Mouse (Mus musculus) kidney, embryonic 15.5 days (tissue): ENCODE measurements around the gene Timm29. TPM values are rescaled to one million over a fixed set of nuclear protein-coding genes. Genes with fewer than 3 reads are reported as not detected.
"Not testable (repeated sequence)": the region's sequence is repeated elsewhere in the genome, so short reads cannot be mapped to it uniquely, and the experiment has no call there.

Experiments used
- ATAC-seq: fragments of 200-750 bp; cut with Nextera tagmentation; replicated peaks from 2 replicates; pipeline ENCODE4 v1.8.0; 2017; ENCODE audit warnings: moderate TSS enrichment; ENCODE audit not compliant: low FRiP score
- H3K27ac ChIP-seq: fragments of 300-500 bp; sonication (generic); 2 replicates; pipeline ENCODE4 v1.5.1; 2015; ENCODE audit warnings: mild to moderate bottlenecking, inconsistent platforms
- H3K27me3 ChIP-seq: fragments of 300-500 bp; sonication (generic); 2 replicates; pipeline ENCODE4 v1.6.1; 2015; ENCODE audit warnings: inconsistent platforms
- H3K36me3 ChIP-seq: fragments of 300-500 bp; sonication (generic); 2 replicates; pipeline ENCODE4 v1.6.1; 2015; ENCODE audit warnings: inconsistent platforms
- H3K4me1 ChIP-seq: fragments of 300-500 bp; sonication (generic); 2 replicates; pipeline ENCODE4 v1.6.1; 2015; ENCODE audit warnings: inconsistent platforms
- H3K4me2 ChIP-seq: fragments of 300-500 bp; sonication (generic); 2 replicates; pipeline ENCODE4 v1.6.1; 2015; ENCODE audit warnings: moderate library complexity, mild to moderate bottlenecking, inconsistent platforms
- H3K4me3 ChIP-seq: fragments of 300-500 bp; sonication (generic); replicated peaks from 2 replicates; pipeline ENCODE4 v1.5.1; 2015; ENCODE audit warnings: mild to moderate bottlenecking, inconsistent platforms
- H3K9ac ChIP-seq: fragments of 300-500 bp; sonication (generic); 2 replicates; pipeline ENCODE4 v1.6.1; 2015; ENCODE audit warnings: mild to moderate bottlenecking, inconsistent platforms
- H3K9me3 ChIP-seq: fragments of 300-500 bp; sonication (generic); replicated peaks from 2 replicates; pipeline ENCODE4 v1.6.1; 2016; ENCODE audit warnings: inconsistent platforms
- WGBS: fragments of 180-500 bp; shearing (Covaris S2); methylation state at CpG from one replicate; pipeline ENCODE4 v1.1.7; 2015; ENCODE audit warnings: mixed read lengths; 5-methylcytosine and 5-hydroxymethylcytosine counted together
- polyA plus RNA-seq: library from polyadenylated mRNA; unstranded; fragments of >200 nt; fragmentation: Nextera tagmentation; extraction: Ambion mirVana; gene quantifications from 2 replicates; pipeline ENCODE4 v1.2.1, GENCODE M21; 2015

Gene Timm29
- polyA plus RNA-seq, 1 experiment from 2014 or later, result 28.4 TPM

DNA sequence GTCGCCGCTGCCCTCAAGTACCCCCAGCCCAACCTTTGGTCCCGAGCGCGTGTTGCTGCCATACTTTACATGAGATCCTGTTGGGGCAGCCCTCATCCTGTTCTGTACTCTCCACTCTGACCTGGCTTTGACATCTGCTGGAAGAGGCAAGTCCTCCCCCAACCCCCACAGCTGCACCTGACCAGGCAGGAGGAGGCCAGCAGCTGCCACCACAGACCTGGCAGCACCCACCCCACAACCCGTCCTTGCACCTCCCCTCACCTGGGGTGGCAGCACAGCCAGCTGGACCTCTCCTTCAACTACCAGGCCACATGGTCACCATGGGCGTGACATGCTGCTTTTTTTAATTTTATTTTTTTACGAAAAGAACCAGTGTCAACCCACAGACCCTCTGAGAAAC is 4.2 kb upstream of the Timm29 start:
- 90% methylated on average over 8 of the region's 8 CpGs for WGBS
- H3K9ac ChIP-seq, result no peak overlapping the region
- no peak overlapping the region for H3K4me3 ChIP-seq
- H3K4me2 ChIP-seq, result no peak overlapping the region
- peaks cover 18% of the 10 kb centered on the region for H3K4me1 ChIP-seq
- no peak for ATAC-seq
- no peak overlapping the region for H3K27ac ChIP-seq
- no peaks in the 10 kb centered on the region for H3K27me3 ChIP-seq
- H3K9me3 ChIP-seq, result no peaks in the 10 kb centered on the region
- peaks cover 80% of the 10 kb centered on the region for H3K36me3 ChIP-seq

DNA sequence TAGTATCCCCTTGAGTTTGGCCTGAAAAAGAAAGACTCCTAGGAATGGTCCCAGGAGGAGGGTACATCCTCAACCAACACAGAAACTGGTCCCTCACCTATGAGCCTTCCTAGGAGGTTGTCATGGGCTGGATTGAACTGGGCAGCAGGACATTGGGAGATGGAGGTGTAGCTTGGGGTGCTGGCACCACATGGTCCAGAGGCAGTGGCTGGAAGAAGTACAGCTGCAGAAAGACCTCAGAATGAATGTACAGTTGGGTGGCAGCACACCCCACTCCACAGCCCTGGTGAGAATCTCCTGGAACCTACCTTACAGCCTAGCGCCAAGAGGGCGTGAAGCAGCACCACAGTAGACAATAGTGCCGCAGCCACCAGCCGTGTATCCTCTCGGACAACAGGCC is 3.0 kb upstream of the Timm29 start:
- Histone ChIP-seq H3K4me2 (no peak overlapping the region), H3K27ac (no peak overlapping the region), H3K9me3 (no peaks in the 10 kb centered on the region), H3K4me3 (no peak overlapping the region), H3K36me3 (peaks cover 77% of the 10 kb centered on the region), H3K27me3 (no peaks in the 10 kb centered on the region), H3K9ac (no peak overlapping the region), H3K4me1 (peaks cover 30% of the 10 kb centered on the region)
- WGBS, result 91% methylated on average over 5 of the region's 5 CpGs
- no peak for ATAC-seq

DNA sequence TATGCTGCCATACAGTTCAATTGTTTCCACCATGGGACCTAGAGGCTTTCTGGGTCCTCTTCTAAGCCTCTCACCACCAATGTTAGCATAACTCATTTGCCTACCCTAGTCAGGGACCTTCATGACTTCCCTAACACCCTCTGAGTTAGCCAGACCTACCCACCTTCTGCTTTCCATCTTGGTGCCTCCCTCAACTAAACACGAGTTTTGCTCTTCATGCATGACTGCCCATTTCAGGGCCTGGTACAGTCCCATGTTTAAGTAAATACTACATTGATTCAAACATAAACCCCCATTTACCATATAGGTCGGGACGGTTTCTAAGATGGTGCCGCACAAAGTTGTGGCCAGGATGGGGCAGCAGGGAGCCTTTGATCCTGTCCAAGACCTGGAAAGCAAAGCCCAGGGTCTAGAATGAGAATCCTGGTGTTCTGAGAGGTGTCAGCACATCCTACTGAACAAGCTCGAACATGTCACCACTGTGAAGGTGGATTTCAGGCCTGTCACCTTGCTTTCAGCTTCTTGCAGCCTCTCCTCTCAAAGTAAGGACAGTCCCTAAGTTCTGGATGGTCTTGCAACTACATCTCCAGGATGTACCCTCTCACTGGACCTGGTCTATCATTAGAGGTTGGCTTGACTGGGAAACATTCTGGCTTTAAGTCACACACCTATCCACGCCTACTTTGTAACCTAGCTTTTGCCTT is 1.2 kb upstream of the Timm29 start:
- ATAC-seq, result no peak
- Histone ChIP-seq H3K27me3 (no peaks in the 10 kb centered on the region), H3K9ac (no peak overlapping the region), H3K4me2 (peak overlapping the region; percentile 96), H3K9me3 (no peaks in the 10 kb centered on the region), H3K4me3 (peak overlapping the region; percentile 92), H3K4me1 (peaks cover 38% of the 10 kb centered on the region), H3K27ac (no peak overlapping the region), H3K36me3 (peaks cover 75% of the 10 kb centered on the region)
- WGBS, result 75% methylated on average over 6 of the region's 6 CpGs

DNA sequence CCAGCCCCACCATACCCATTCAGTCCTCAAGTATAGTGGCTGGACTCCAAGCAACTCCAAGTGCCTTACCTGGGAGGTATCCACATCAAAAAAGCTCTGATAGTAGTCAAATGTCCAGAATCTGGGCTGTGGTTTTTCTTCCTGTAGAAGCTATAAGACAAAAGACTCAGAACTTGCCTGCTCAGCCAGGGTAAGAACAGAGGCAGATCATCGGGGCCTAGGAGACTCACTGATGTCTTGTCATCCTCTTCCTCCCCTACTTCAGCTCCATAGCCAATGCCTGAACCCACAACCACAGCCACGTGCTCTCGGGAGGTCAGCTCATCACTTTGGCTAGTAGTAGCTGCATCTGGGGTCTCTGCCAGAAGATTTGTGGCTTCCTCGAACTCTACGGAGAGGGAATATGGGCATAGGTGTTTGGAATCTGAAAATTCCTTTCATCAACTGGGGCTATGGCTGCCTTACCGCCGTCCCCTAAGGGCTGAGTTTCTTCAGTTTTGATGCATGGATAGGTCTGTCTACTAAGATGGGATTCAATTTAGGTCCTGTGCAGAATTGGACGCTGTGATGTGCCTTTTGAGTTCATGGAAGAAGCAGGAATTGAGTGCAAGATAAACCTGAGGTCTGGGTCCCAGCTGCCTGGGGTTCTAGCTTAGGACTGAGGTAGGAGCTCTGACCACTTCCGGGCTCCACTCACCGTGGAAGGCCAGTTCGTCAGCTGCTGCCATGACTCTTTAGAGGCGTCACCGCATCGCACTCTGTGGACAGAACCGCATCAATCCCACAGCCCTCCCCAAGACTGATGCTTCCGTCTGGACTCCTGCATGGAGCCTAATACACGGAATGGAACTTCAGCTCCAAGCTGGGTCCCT is 455 bp upstream of the Timm29 start:
- WGBS, result 17% methylated on average over 17 of the region's 17 CpGs
- H3K4me2 ChIP-seq, result peak overlapping the region; percentile 96
- ATAC-seq, result no peak; the same call in 1 of the 2 replicates
- H3K9me3 ChIP-seq, result no peaks in the 10 kb centered on the region
- H3K4me1 ChIP-seq, result peaks cover 38% of the 10 kb centered on the region
- peak overlapping the region; percentile 83 for H3K27ac ChIP-seq
- no peaks in the 10 kb centered on the region for H3K27me3 ChIP-seq
- peak overlapping the region; percentile 86 for H3K9ac ChIP-seq
- H3K4me3 ChIP-seq, result peak overlapping the region; percentile 92
- H3K36me3 ChIP-seq, result peaks cover 68% of the 10 kb centered on the region

DNA sequence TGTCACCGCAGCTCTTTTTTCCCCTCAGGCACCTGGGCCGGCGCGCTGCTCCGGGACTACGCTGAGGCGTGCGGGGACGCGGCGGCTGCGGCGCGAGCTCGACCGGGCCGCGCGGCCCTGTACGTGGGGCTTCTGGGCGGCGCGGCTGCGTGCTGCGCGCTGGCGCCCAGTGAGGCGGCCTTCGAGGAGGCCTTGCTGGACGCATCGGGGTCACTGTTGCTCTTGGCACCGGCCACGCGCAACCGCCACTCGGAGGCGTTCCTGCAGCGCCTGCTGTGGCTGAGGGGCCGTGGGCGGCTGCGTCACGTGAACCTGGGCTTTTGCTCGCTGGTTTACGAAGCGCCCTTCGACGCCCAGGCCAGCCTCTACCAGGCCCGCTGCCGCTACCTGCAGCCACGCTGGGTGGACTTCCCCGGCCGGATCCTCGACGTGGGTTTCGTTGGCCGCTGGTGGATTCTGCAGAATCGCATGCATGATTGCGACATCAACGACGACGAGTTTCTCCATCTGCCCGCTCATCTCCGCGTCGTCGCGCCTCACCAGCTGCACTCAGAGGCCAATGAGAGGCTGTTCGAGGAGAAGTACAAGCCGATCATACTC is 700 bp downstream of the Timm29 start:
- peak overlapping the region; percentile 86 for H3K9ac ChIP-seq
- H3K4me1 ChIP-seq, result peaks cover 38% of the 10 kb centered on the region
- peak overlapping the region; percentile 96 for H3K4me2 ChIP-seq
- peaks cover 57% of the 10 kb centered on the region for H3K36me3 ChIP-seq
- H3K27me3 ChIP-seq, result no peaks in the 10 kb centered on the region
- peak; percentile 63; the same call in 1 of the 2 replicates for ATAC-seq
- WGBS, result 1% methylated on average over 69 of the region's 69 CpGs
- H3K4me3 ChIP-seq, result peak overlapping the region; percentile 92
- no peaks in the 10 kb centered on the region for H3K9me3 ChIP-seq
- H3K27ac ChIP-seq, result peak overlapping the region; percentile 90

DNA sequence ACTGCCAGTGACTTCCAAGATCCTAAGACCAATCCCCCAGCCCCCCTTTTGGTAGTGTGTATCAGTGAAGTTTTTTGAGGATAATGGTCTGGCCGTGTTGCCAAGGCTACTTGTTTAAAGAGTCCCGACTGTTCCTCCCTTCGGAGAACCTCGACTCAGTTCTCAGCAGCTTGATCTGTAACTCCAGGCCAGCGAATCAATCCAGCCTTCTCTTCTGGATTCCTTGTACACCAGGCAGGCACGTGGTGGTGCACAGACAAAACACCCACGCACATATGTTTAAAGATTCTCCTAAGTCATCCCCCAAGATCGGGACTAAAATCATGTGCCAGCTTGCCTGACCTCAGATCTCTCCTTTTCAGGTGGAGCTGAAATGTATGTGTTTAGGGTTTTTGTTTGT is 1.8 kb downstream of the Timm29 start:
- H3K27ac ChIP-seq, H3K27me3 ChIP-seq, ATAC-seq, H3K9me3 ChIP-seq: not testable (repeated sequence)
- Histone ChIP-seq H3K9ac (peak overlapping the region; percentile 86; the same call in 1 of the 2 replicates), H3K36me3 (peaks cover 45% of the 10 kb centered on the region), H3K4me1 (peaks cover 38% of the 10 kb centered on the region), H3K4me3 (peak overlapping the region; percentile 92), H3K4me2 (peak overlapping the region; percentile 96)
- 87% methylated on average over 8 of the region's 8 CpGs for WGBS

DNA sequence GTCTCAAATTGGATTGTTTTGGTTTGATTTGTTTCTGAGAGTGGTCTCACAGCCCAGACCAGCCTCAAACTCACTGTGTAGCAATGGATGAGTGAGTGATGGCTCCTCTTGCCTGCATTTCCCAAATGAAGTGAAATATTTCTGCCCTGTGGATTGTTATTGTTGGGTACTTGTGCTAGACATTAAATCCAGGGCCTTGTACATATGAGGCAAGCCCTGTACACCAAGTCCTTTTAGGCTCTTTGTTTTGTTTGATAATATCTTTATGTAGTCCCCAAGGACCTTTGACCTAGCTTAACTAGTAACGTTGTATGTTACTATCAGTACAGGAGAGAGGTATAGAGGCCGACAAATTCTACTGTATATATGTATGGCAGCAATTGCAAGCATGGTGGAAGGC is 2.3 kb downstream of the Timm29 start:
- H3K4me1 ChIP-seq, result peaks cover 38% of the 10 kb centered on the region

DNA sequence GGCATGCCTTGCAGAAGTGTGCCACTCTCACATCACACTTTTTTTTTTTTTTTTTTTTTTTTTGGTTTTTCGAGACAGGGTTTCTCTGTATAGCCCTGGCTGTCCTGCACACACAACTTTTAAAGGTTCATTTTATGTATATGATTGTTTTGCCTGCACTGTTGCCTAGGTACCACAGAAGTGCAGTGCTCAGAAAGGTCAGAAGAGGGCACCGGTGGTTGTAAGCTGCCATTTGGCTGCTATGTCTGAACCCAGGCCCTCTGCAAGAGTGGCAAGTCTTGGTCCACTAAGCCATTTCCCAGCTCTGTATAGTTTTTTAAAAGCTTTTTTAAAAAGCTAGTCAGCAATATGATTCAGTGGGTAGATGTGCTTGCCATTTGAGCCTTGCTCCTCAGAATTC is 5.7 kb downstream of the Timm29 start:
- H3K9me3 ChIP-seq, result no peaks in the 10 kb centered on the region
- H3K4me2 ChIP-seq, result no peak overlapping the region
- ATAC-seq, result no peak
- H3K4me3 ChIP-seq, result no peak overlapping the region
- 38% methylated on average over 2 of the region's 2 CpGs for WGBS
- no peak overlapping the region for H3K9ac ChIP-seq
- H3K27me3 ChIP-seq, result no peaks in the 10 kb centered on the region
- peaks cover 25% of the 10 kb centered on the region for H3K36me3 ChIP-seq
- H3K4me1 ChIP-seq, result peaks cover 21% of the 10 kb centered on the region
- H3K27ac ChIP-seq, result no peak overlapping the region

More for the DNA sequence above, 2.3 kb downstream of the Timm29 start:
- no peaks in the 10 kb centered on the region for H3K9me3 ChIP-seq
- H3K36me3 ChIP-seq, result peaks cover 40% of the 10 kb centered on the region
- H3K4me2 ChIP-seq, result no peak overlapping the region
- no peak overlapping the region for H3K27ac ChIP-seq
- no peak for ATAC-seq
- H3K4me3 ChIP-seq, result no peak overlapping the region
- 85% methylated on average over 2 of the region's 2 CpGs for WGBS
- H3K27me3 ChIP-seq, result no peaks in the 10 kb centered on the region
- H3K9ac ChIP-seq, result no peak overlapping the region

DNA sequence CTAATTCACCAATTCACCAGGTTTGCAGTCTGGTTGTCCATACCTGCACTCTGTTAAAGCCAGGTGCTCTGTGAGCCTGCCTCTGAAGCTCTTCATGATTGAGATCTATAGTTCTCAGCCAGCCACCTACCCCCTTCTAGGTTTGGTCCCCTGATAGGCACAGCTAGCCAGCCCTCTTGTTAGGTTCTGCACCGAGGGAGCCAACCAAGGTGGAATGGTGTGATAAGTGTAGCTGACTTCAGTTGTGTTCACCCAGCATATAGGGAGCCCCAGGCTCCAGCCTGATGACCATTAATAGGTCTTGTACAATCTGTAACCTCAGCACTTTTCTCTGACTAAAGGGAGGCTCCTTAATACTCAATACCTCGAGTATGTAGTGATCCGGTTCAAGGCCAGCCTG is 7.7 kb downstream of the Timm29 start:
- Histone ChIP-seq H3K27me3 (no peaks in the 10 kb centered on the region), H3K9ac (no peak overlapping the region), H3K27ac (no peak overlapping the region), H3K4me1 (peaks cover 2% of the 10 kb centered on the region; the same call in 1 of the 2 replicates), H3K4me2 (no peak overlapping the region), H3K36me3 (peaks cover 10% of the 10 kb centered on the region), H3K9me3 (no peaks in the 10 kb centered on the region), H3K4me3 (no peak overlapping the region)
- WGBS, result 84% methylated on average over 3 of the region's 3 CpGs
- no peak for ATAC-seq

DNA sequence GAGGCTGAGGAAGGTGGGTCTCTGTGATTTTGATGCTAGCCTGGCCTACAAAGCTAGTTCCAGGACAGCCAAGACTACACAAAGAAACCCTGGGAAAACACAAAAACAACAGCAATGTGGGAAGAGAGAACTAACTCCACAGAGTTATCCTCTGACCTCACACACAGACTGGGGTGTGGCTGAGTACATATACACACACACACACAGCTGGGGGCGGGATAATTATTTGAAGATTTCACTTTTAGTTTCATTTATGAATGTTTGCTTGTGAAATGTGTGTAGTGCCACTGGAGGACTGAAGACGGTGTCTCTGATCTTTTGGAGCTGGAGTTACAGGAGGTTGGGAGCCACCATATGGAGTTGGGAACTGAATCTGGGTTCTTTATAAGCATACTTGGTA is 8.6 kb downstream of the Timm29 start:
- no peak overlapping the region for H3K4me2 ChIP-seq
- H3K4me1 ChIP-seq, result no peaks in the 10 kb centered on the region
- H3K9me3 ChIP-seq, result no peaks in the 10 kb centered on the region
- no peak overlapping the region for H3K9ac ChIP-seq
- peaks cover 3% of the 10 kb centered on the region; the same call in 1 of the 2 replicates for H3K36me3 ChIP-seq
- no peak overlapping the region for H3K27ac ChIP-seq
- H3K27me3 ChIP-seq, result no peaks in the 10 kb centered on the region
- no peak overlapping the region for H3K4me3 ChIP-seq
- WGBS, result 89% methylated on average over 2 of the region's 2 CpGs
- ATAC-seq, result no peak

DNA sequence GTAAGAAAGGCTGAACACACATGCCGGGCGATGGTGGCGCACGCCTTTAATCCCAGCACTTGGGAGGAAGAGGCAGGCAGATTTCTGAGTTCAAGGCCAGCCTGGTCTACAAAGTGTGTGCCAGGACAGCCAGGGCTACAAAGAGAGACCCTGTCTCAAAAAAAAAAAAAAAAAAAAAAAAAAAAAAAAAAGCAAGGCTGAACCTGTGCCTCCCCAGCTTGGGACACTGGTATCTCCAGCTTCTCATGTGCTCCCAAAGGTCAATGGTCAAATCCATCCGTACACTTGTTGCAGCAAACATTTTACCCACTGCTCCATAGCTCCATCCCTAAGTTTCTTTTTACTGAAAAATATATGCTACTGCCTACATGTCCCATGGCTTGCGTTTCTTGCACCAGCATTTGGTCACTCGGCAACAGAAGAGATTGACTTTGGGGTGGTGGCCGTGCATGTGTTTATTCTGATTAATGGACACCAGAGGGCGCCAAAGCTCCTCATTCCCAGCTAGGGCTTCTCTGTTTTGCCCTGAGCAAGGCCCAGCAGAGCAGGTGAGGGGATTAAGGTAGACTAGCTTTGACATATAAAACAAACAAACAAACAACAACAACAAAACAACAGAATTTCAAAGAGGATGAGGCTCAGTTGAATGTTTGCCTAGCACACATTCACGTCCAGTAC is 9.3 kb downstream of the Timm29 start:
- H3K9ac ChIP-seq, result no peak overlapping the region
- H3K4me2 ChIP-seq, result no peak overlapping the region
- H3K4me1 ChIP-seq, result no peaks in the 10 kb centered on the region
- H3K36me3 ChIP-seq, result no peaks in the 10 kb centered on the region; the same call in 1 of the 2 replicates
- H3K27ac ChIP-seq, result no peak overlapping the region
- no peak overlapping the region for H3K4me3 ChIP-seq
- H3K9me3 ChIP-seq, result no peaks in the 10 kb centered on the region
- ATAC-seq, result peak; percentile 74; the same call in 1 of the 2 replicates
- WGBS, result 48% methylated on average over 10 of the region's 10 CpGs
- no peaks in the 10 kb centered on the region for H3K27me3 ChIP-seq
